Comparison of ENCODE assay signal across 8 mouse cellular contexts in the genomic region with DNA sequence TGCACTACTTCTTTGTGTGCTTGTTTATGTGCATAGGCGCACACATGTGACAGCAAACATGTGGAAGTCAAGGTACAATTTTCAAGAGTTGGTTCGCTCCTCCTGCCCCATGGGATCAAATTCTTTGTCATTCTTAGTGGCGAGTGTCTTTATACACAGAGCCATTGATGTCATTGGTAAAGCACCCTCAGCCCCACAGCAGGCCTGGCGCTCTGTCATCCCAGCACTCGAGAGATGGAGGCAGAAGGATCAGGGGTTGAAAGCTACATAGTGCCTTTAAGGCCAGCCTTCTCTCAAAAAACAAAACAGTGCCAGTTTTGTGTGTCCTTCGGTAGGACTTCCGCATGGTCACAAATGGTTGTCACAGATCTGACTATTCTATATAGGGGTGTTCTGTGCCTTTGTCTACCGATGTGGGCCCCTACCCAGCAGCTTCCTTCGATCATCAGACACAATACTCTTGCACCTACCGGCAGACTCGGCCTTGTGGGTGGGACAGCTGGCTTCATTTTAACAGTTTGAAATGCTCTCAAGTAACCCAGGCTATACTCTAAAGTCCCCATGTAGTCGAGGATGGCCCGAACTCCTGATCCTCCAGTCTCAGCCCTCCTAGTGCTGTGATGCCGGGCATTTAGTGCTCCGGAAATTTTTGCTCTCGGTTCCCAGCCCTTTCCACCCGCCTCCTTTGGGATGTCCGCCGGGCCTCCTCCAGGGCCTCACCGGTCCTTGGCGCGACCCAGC. TPM values are rescaled to one million over a fixed set of nuclear protein-coding genes. Genes with fewer than 3 reads are reported as not detected.
DNase-seq lines count a peak whose midpoint lies in the region; ATAC-seq lines count a peak whose summit lies in the region.

No protein-coding gene starts in this region.

- peaks cover 18% of the 10 kb centered on the region for H3K36me3 ChIP-seq in lung, embryonic 15.5 days
- peaks cover 15% of the 10 kb centered on the region for H3K36me3 ChIP-seq in embryonic facial prominence, embryonic 14.5 days (ENCODE audit: control insufficient read depth, insufficient read depth, low read length)
- peaks cover 21% of the 10 kb centered on the region for H3K36me3 ChIP-seq in intestine, embryonic 14.5 days (ENCODE audit: control insufficient read depth, insufficient read depth, low read length)
- peaks cover 26% of the 10 kb centered on the region for H3K36me3 ChIP-seq in neural tube, embryonic 12.5 days

- no peaks in the 10 kb centered on the region for H3K9me3 ChIP-seq in lung, embryonic 15.5 days
- H3K9me3 ChIP-seq in embryonic facial prominence, embryonic 14.5 days (ENCODE audit: control insufficient read depth, low read length), result no peaks in the 10 kb centered on the region
- no peaks in the 10 kb centered on the region for H3K9me3 ChIP-seq in intestine, embryonic 14.5 days (ENCODE audit: control insufficient read depth, low read length)
- no peaks in the 10 kb centered on the region for H3K9me3 ChIP-seq in neural tube, embryonic 12.5 days

- H3K9ac ChIP-seq in lung, embryonic 15.5 days, result peak overlapping the region; percentile 67
- H3K9ac ChIP-seq in embryonic facial prominence, embryonic 14.5 days (ENCODE audit: low read depth, low read length), result peak overlapping the region; percentile 86
- peak overlapping the region; percentile 71 for H3K9ac ChIP-seq in intestine, embryonic 14.5 days (ENCODE audit: low read length)
- H3K9ac ChIP-seq in neural tube, embryonic 12.5 days, result peak overlapping the region; percentile 62

- H3K4me3 ChIP-seq in lung, embryonic 15.5 days, result peak overlapping the region; percentile 76
- peak overlapping the region; percentile 90 for H3K4me3 ChIP-seq in embryonic facial prominence, embryonic 14.5 days (ENCODE audit: low read depth, low read length)
- peak overlapping the region; percentile 71 for H3K4me3 ChIP-seq in intestine, embryonic 14.5 days (ENCODE audit: low read depth, low read length)
- peak overlapping the region; percentile 60 for H3K4me3 ChIP-seq in neural tube, embryonic 12.5 days

- peak overlapping the region; percentile 88 for H3K4me2 ChIP-seq in lung, embryonic 15.5 days
- peak overlapping the region; percentile 73 for H3K4me2 ChIP-seq in embryonic facial prominence, embryonic 14.5 days (ENCODE audit: low read depth, low read length)
- H3K4me2 ChIP-seq in intestine, embryonic 14.5 days (ENCODE audit: low read length), result peak overlapping the region; percentile 90
- H3K4me2 ChIP-seq in neural tube, embryonic 12.5 days (replicated peaks), result peak overlapping the region; percentile 84

- H3K4me1 ChIP-seq in lung, embryonic 15.5 days, result peaks cover 27% of the 10 kb centered on the region
- peaks cover 22% of the 10 kb centered on the region for H3K4me1 ChIP-seq in embryonic facial prominence, embryonic 14.5 days (ENCODE audit: control insufficient read depth, insufficient read depth, low read length)
- H3K4me1 ChIP-seq in intestine, embryonic 14.5 days (replicated peaks; ENCODE audit: control insufficient read depth, insufficient read depth, low read length), result peaks cover 17% of the 10 kb centered on the region
- H3K4me1 ChIP-seq in neural tube, embryonic 12.5 days, result peaks cover 28% of the 10 kb centered on the region

- peak overlapping the region; percentile 78 for H3K27ac ChIP-seq in lung, embryonic 15.5 days
- peak overlapping the region; percentile 75 for H3K27ac ChIP-seq in embryonic facial prominence, embryonic 14.5 days (replicated peaks; ENCODE audit: low read depth, low read length)
- peak overlapping the region; percentile 34 for H3K27ac ChIP-seq in intestine, embryonic 14.5 days (ENCODE audit: low read depth)
- peak overlapping the region; percentile 6; the same call in 1 of the 2 replicates for H3K27ac ChIP-seq in neural tube, embryonic 12.5 days

- no peaks in the 10 kb centered on the region for H3K27me3 ChIP-seq in lung, embryonic 15.5 days
- H3K27me3 ChIP-seq in embryonic facial prominence, embryonic 14.5 days (replicated peaks; ENCODE audit: control insufficient read depth, insufficient read depth, low read length), result no peaks in the 10 kb centered on the region
- H3K27me3 ChIP-seq in intestine, embryonic 14.5 days (replicated peaks; ENCODE audit: control insufficient read depth, insufficient read depth, low read length), result no peaks in the 10 kb centered on the region
- no peaks in the 10 kb centered on the region for H3K27me3 ChIP-seq in neural tube, embryonic 12.5 days (replicated peaks)

- no peak for DNase-seq in lung, postnatal 25 days (ENCODE audit: low spot score)
- no peak for DNase-seq in embryonic facial prominence, embryonic 14.5 days (ENCODE audit: low spot score)
- no peak for DNase-seq in intestine, embryonic 14.5 days (ENCODE audit: low spot score)
- DNase-seq in ovary, postnatal 14 days (ENCODE audit: low spot score), result no peak
- DNase-seq in embryo, embryonic 9.5 days (ENCODE audit: extremely low spot score), result no peak

- no peak for ATAC-seq in lung, embryonic 15.5 days (ENCODE audit: borderline replicate concordance, extremely low read depth, low FRiP score, low TSS enrichment)
- no peak for ATAC-seq in embryonic facial prominence, embryonic 14.5 days (ENCODE audit: low read depth)
- ATAC-seq in intestine, embryonic 14.5 days (replicated peaks; ENCODE audit: low FRiP score, low TSS enrichment, low read depth), result no peak
- ATAC-seq in neural tube, embryonic 12.5 days (ENCODE audit: low FRiP score, low read depth), result peak; percentile 0; the same call in 1 of the 2 replicates
- ATAC-seq in CD4-positive, CD25-positive, alpha-beta regulatory T cell, adult 4 months, result no peak

- 22% methylated on average over 22 of the region's 22 CpGs for WGBS in lung, embryonic 15.5 days
- 27% methylated on average over 18 of the region's 22 CpGs for WGBS in embryonic facial prominence, embryonic 14.5 days
- WGBS in intestine, embryonic 14.5 days, result 25% methylated on average over 22 of the region's 22 CpGs
- WGBS in neural tube, embryonic 12.5 days, result 26% methylated on average over 22 of the region's 22 CpGs

RNA-seq across cellular contexts. Expression of a gene that starts 1.5 kb away (rescaled TPM):
- polyA plus RNA-seq in lung, embryonic 15.5 days (2015; fragmentation: Nextera tagmentation; extraction: Ambion mirVana), result 465 and 491 TPM in 2 replicates
- 424 and 466 TPM in 2 replicates for polyA plus RNA-seq in embryonic facial prominence, embryonic 14.5 days (2014; fragmentation: Nextera tagmentation; extraction: Ambion mirVana)
- 494 and 522 TPM in 2 replicates for polyA plus RNA-seq in intestine, embryonic 14.5 days (2014; fragmentation: Nextera tagmentation; extraction: Ambion mirVana)
- polyA plus RNA-seq in neural tube, embryonic 12.5 days (2016; fragmentation: Nextera tagmentation; extraction: Ambion mirVana), result 404 and 428 TPM in 2 replicates
- polyA plus RNA-seq in CD4-positive, CD25-positive, alpha-beta regulatory T cell, adult 4 months (2017; shearing (Covaris generic)), result 100 to 1,000 TPM; 225 to 227 TPM

RNA-seq across cellular contexts. Expression of a gene that starts 1.7 kb away (rescaled TPM):
- 13.6 and 16.2 TPM in 2 replicates for polyA plus RNA-seq in lung, embryonic 15.5 days (2015; fragmentation: Nextera tagmentation; extraction: Ambion mirVana)
- polyA plus RNA-seq in embryonic facial prominence, embryonic 14.5 days (2014; fragmentation: Nextera tagmentation; extraction: Ambion mirVana), result 18.6 and 21.4 TPM in 2 replicates
- 21.2 and 21.3 TPM in 2 replicates for polyA plus RNA-seq in intestine, embryonic 14.5 days (2014; fragmentation: Nextera tagmentation; extraction: Ambion mirVana)
- 15.0 and 16.3 TPM in 2 replicates for polyA plus RNA-seq in neural tube, embryonic 12.5 days (2016; fragmentation: Nextera tagmentation; extraction: Ambion mirVana)
- polyA plus RNA-seq in CD4-positive, CD25-positive, alpha-beta regulatory T cell, adult 4 months (2017; shearing (Covaris generic)), result 1 to 10 TPM; 5.8 to 8.2 TPM

RNA-seq across cellular contexts. Expression of a gene that starts 41.2 kb away (rescaled TPM):
- 9.4 and 9.5 TPM in 2 replicates for polyA plus RNA-seq in lung, embryonic 15.5 days (2015; fragmentation: Nextera tagmentation; extraction: Ambion mirVana)
- polyA plus RNA-seq in embryonic facial prominence, embryonic 14.5 days (2014; fragmentation: Nextera tagmentation; extraction: Ambion mirVana), result 14.0 and 17.4 TPM in 2 replicates
- polyA plus RNA-seq in intestine, embryonic 14.5 days (2014; fragmentation: Nextera tagmentation; extraction: Ambion mirVana), result 13.5 and 15.6 TPM in 2 replicates
- 3.4 and 3.7 TPM in 2 replicates for polyA plus RNA-seq in neural tube, embryonic 12.5 days (2016; fragmentation: Nextera tagmentation; extraction: Ambion mirVana)
- not detected for polyA plus RNA-seq in CD4-positive, CD25-positive, alpha-beta regulatory T cell, adult 4 months (2017; shearing (Covaris generic))

RNA-seq across cellular contexts. Expression of a gene that starts 43.0 kb away (rescaled TPM):
- polyA plus RNA-seq in lung, embryonic 15.5 days (2015; fragmentation: Nextera tagmentation; extraction: Ambion mirVana), result 90.8 and 96.6 TPM in 2 replicates
- 78.8 and 87.8 TPM in 2 replicates for polyA plus RNA-seq in embryonic facial prominence, embryonic 14.5 days (2014; fragmentation: Nextera tagmentation; extraction: Ambion mirVana)
- polyA plus RNA-seq in intestine, embryonic 14.5 days (2014; fragmentation: Nextera tagmentation; extraction: Ambion mirVana), result 89.6 and 96.7 TPM in 2 replicates
- 105 and 106 TPM in 2 replicates for polyA plus RNA-seq in neural tube, embryonic 12.5 days (2016; fragmentation: Nextera tagmentation; extraction: Ambion mirVana)
- polyA plus RNA-seq in CD4-positive, CD25-positive, alpha-beta regulatory T cell, adult 4 months (2017; shearing (Covaris generic)), result 10 to 100 TPM; 55.5 to 79.5 TPM

RNA-seq across cellular contexts. Expression of a gene that starts 48.5 kb away (rescaled TPM):
- 42.6 and 46.5 TPM in 2 replicates for polyA plus RNA-seq in lung, embryonic 15.5 days (2015; fragmentation: Nextera tagmentation; extraction: Ambion mirVana)
- polyA plus RNA-seq in embryonic facial prominence, embryonic 14.5 days (2014; fragmentation: Nextera tagmentation; extraction: Ambion mirVana), result 33.3 and 42.0 TPM in 2 replicates
- polyA plus RNA-seq in intestine, embryonic 14.5 days (2014; fragmentation: Nextera tagmentation; extraction: Ambion mirVana), result 45.6 and 47.4 TPM in 2 replicates
- 49.3 and 54.3 TPM in 2 replicates for polyA plus RNA-seq in neural tube, embryonic 12.5 days (2016; fragmentation: Nextera tagmentation; extraction: Ambion mirVana)
- 10 to 100 TPM; 30.3 to 41.2 TPM for polyA plus RNA-seq in CD4-positive, CD25-positive, alpha-beta regulatory T cell, adult 4 months (2017; shearing (Covaris generic))

Comparison
In these comparisons a context has a peak if more than half of its experiments do, and no peak if none do; other contexts are left out.
1. H3K27ac ChIP-seq: peak in every context shown above with its lines; median percentile 78 in lung, embryonic 15.5 days; 75 in embryonic facial prominence, embryonic 14.5 days; 34 in intestine, embryonic 14.5 days; 6 in neural tube, embryonic 12.5 days.